Mouse (Mus musculus) thymus, adult 2 months (tissue): Measurements from ENCODE around the gene Dock8. TPM values are rescaled to one million over a fixed set of nuclear protein-coding genes. Genes with fewer than 3 reads are reported as not detected.

Source experiments
- DNase-seq: peaks from one replicate; pipeline ENCODE4 v3.0.0; 2021
- H3K27ac ChIP-seq: fragments of 200-500 bp; 2 replicates; pipeline ENCODE4 v1.5.1; 2012; ENCODE audit warnings: low read length, control low read depth; ENCODE audit not compliant: control insufficient read depth, insufficient read depth
- H3K27me3 ChIP-seq: fragments of 200-500 bp; 2 replicates; pipeline ENCODE4 v1.6.1; 2012; ENCODE audit warnings: mild to moderate bottlenecking, low read length, moderate library complexity, mixed read lengths; ENCODE audit not compliant: control insufficient read depth, insufficient read depth
- H3K36me3 ChIP-seq: fragments of 200-500 bp; 2 replicates; pipeline ENCODE4 v1.6.1; 2012; ENCODE audit warnings: mild to moderate bottlenecking, low read length, moderate library complexity; ENCODE audit not compliant: control insufficient read depth, insufficient read depth
- H3K4me1 ChIP-seq: fragments of 200-500 bp; replicated peaks from 2 replicates; pipeline ENCODE4 v1.6.1; 2012; ENCODE audit warnings: low read length; ENCODE audit not compliant: control insufficient read depth, insufficient read depth
- H3K4me3 ChIP-seq: fragments of 200-500 bp; 2 replicates; pipeline ENCODE4 v1.5.1; 2012; ENCODE audit warnings: mild to moderate bottlenecking, low read length, control low read depth, moderate library complexity; ENCODE audit not compliant: control insufficient read depth, insufficient read depth
- CTCF ChIP-seq: fragments of 200-500 bp; IDR thresholded peaks from 2 replicates; pipeline ENCODE4 v1.5.1; 2012; ENCODE audit warnings: mild to moderate bottlenecking, control low read depth, low read length, moderate library complexity, borderline replicate concordance; ENCODE audit not compliant: control insufficient read depth, poor library complexity, insufficient read depth; ENCODE audit errors: extremely low read depth
- POLR2A ChIP-seq: fragments of 200-500 bp; IDR thresholded peaks from 2 replicates; pipeline ENCODE4 v1.6.1; 2012; ENCODE audit warnings: mild to moderate bottlenecking, low read length, control low read depth, moderate library complexity; ENCODE audit not compliant: control insufficient read depth, poor library complexity, insufficient read depth; ENCODE audit errors: extremely low read depth
- WGBS: fragments of 180-500 bp; shearing (Covaris S2); methylation state at CpG from one replicate; pipeline ENCODE4 v1.1.7; 2018; 5-methylcytosine and 5-hydroxymethylcytosine counted together
- polyA plus RNA-seq: library from polyadenylated mRNA; depleted of rRNA; stranded (reverse); fragments of >200 nt; gene quantifications from 2 replicates; pipeline ENCODE4 v1.2.3, GENCODE M21; 2012

Gene Dock8
- polyA plus RNA-seq, 1 experiment, result 87.3 TPM

- Histone ChIP-seq H3K4me3 (no peak overlapping the region), H3K27ac (no peak overlapping the region), H3K27me3 (no peaks in the 10 kb centered on the region), H3K36me3 (peaks cover 16% of the 10 kb centered on the region; the same call in 1 of the 2 replicates), H3K4me1 (peaks cover 26% of the 10 kb centered on the region)
- no peak for TF ChIP-seq POLR2A
- no peak for TF ChIP-seq CTCF
- WGBS, result 83% methylated on average over 10 of the region's 10 CpGs
- no peak for DNase-seq
Observed at GRCm38 (mm10) chr19:25056224-25056623, 56.9 kb downstream of the Dock8 start.

- Histone ChIP-seq H3K36me3 (peaks cover 32% of the 10 kb centered on the region), H3K27me3 (no peaks in the 10 kb centered on the region), H3K27ac (no peak overlapping the region), H3K4me1 (peaks cover 20% of the 10 kb centered on the region), H3K4me3 (no peak overlapping the region)
- no peak for DNase-seq
- TF ChIP-seq CTCF (no peak), POLR2A (no peak)
- WGBS, result 83% methylated on average over 8 of the region's 8 CpGs
Observed at GRCm38 (mm10) chr19:25057826-25058225, 58.5 kb downstream of the Dock8 start.

DNA sequence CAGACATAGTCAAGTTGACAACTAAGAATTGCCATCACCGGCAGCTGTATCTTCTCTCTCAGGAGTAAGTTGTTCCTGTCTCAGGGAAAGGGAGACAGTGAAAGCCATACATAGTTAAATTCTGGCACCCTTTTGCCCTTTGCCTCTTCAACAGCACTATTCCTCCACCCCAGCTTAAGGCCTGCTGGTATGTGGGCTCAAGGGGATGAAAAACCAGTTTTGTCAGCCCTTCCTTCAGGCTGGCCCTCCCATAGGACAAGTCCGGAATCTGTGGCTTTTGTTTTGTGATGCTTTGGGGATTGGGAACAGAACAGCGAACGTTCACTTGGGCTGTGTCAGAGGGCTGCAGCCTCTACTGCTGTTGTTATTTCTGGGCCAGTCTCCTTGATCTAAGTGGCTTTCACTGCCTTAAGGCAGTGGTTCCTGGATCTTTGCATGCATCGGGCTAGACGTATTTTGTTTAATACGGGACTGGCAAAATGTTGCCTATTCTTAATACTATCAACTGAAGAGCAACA, 60.6 kb downstream of the Dock8 start:
- DNase-seq, result no peak
- TF ChIP-seq POLR2A (no peak), CTCF (no peak)
- Histone ChIP-seq H3K27me3 (no peaks in the 10 kb centered on the region), H3K36me3 (peaks cover 41% of the 10 kb centered on the region), H3K4me3 (no peak overlapping the region), H3K27ac (no peak overlapping the region), H3K4me1 (peaks cover 16% of the 10 kb centered on the region)
- 93% methylated on average over 7 of the region's 7 CpGs for WGBS

- Histone ChIP-seq H3K27ac (no peak overlapping the region), H3K4me3 (no peak overlapping the region), H3K27me3 (no peaks in the 10 kb centered on the region), H3K36me3 (peaks cover 46% of the 10 kb centered on the region), H3K4me1 (peaks cover 13% of the 10 kb centered on the region)
- no peak for DNase-seq
- WGBS, result 80% methylated on average over 9 of the region's 9 CpGs
- TF ChIP-seq POLR2A (no peak), CTCF (no peak)
Observed at GRCm38 (mm10) chr19:25060375-25060774, 61.0 kb downstream of the Dock8 start.

- DNase-seq, result no peak
- no peak overlapping the region for H3K4me3 ChIP-seq
- WGBS, result 85% methylated on average over 9 of the region's 9 CpGs
- peaks cover 62% of the 10 kb centered on the region for H3K36me3 ChIP-seq
- TF ChIP-seq CTCF, result no peak
- no peak for TF ChIP-seq POLR2A
- H3K4me1 ChIP-seq, result 0 out of 2 replicates have a peak, but pooled peaks cover 2% of the 10 kb centered on the region
- H3K27ac ChIP-seq, result no peak overlapping the region
- H3K27me3 ChIP-seq, result no peaks in the 10 kb centered on the region
Observed at GRCm38 (mm10) chr19:25062188-25062856, 63.0 kb downstream of the Dock8 start.

DNA sequence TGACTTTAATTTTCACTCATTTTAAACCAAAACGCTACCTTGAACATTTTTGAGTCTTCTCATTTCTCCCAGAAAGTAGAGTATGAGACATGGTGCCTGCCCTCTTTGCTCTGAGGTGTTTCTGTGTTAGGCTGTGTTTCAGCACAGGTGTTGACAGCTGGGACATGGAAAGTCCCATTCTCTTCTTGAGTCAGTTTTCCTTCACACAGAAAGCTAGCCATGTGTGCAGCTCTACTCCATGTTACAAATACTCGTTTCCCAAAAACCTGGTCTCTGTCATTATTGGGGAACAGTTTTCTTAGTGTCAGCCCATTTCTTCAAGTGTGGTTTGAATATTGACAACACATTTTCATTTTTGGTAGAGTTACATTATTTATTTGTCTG, 63.5 kb downstream of the Dock8 start:
- Histone ChIP-seq H3K4me3 (no peak overlapping the region), H3K27me3 (no peaks in the 10 kb centered on the region), H3K27ac (no peak overlapping the region), H3K4me1 (0 out of 2 replicates have a peak, but pooled peaks cover 2% of the 10 kb centered on the region), H3K36me3 (peaks cover 59% of the 10 kb centered on the region)
- TF ChIP-seq CTCF, result no peak
- no peak for TF ChIP-seq POLR2A
- no peak for DNase-seq
- WGBS, result 89% methylated on average over 2 of the region's 2 CpGs
